Mouse (Mus musculus) right cerebral cortex, postnatal 36 days (tissue): ENCODE results near the gene Pigf.
A peak's percentile ranks its signal among the peaks of the same experiment; 100 is the strongest.
"Not testable (repeated sequence)": the region's sequence is repeated elsewhere in the genome, so short reads cannot be mapped to it uniquely, and the experiment has no call there.

Source experiments
- DNase-seq, 2 experiments: peaks; one replicate each; pipeline ENCODE4 v3.0.0; 2022; ENCODE audit warnings: low spot score in 2 of 2, mixed read lengths in 1 of 2

Pigf gene

DNA sequence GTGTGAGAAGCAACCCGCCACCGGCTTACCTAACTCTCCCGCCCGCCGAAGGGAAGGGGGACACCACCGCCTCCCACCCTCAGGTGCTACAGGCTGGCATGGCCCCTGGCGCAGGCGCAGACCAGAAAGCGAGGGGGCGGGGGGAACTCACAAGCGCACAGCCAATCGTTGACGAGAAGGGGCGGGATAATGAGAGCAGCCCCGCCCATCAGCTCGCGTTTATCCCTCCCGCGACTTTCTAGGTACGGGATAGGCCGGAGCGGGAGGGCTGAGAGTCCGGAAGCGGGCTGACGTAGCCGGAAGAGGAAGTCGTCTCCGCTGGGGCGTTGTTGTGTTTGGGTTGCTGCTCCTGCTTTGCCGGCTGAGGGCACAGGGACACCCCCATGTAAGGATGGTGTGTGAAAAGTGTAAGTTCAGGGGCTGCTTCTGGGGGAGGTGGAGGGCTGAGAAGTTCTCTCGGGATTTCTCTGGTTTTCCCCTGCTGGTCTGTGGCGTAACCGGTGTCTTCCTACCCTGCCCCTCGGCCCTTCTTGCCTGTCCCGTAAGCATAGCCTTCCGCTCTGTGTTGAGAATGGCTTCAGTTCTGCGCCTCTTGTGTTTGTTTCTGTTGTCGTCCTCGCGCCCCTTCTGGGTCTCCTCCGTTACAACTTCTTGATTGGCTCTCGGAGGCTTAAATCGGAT lies at the start of gene Pigf, which contains the start of gene Cript:
TSS of gene Pigf (minus strand) at position 138 of the 681 bp plus-strand sequence.
TSS of gene Cript (plus strand) at position 282 of the 681 bp plus-strand sequence.
- peak; percentile 96 to 98 for DNase-seq

DNA sequence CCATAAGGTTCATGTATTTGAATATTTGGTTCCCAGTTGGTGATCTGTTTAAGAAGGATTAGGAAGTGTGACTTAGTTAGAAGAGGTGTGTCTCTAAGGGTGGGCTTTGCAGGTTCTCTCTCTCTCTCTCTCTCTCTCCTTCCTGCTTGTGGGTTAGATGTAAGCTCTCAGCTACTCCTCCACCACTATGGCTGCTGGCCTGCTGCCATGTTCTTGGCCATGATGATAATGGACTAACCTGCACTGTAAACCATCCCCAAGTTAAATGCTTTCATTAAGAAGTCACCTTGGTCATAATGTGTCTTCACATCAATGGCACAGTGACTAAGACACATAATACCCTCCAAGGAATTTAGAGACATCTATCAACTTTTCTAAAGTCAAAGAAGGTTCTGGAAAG lies 48.3 kb upstream of the Pigf start:
- DNase-seq = no peak

DNA sequence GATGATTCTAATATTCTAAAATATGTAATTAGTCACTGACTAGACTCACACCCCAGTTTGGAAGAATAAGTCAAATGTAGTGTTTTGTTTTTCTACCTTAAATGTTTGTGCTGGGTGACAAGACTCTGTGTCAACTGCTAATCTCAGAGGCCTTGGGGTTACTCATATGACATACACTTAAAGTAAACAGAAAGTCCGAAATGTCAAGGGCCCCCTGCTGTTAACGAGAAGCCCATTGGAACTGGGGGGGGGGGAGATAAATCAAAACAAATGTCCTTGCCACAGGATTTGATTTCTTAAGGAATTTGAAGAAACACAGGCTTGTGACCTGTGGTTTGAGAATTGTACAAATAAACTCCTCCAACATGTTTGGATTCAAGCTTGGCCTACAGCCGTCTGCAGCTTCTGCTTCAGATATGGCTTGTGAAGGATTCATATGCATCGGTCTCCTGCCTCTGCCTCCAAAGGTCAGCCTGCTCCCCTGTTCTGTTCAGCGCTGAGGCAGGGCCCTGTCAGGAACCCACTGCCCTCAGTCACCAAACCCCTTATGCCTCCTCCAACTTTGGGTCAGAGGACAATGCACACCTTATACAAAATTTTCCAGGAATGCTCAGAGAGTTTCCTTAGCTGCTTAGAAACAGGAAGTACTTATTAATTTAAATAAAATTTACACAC lies 47.7 kb upstream of the Pigf start:
- DNase-seq = no peak

DNA sequence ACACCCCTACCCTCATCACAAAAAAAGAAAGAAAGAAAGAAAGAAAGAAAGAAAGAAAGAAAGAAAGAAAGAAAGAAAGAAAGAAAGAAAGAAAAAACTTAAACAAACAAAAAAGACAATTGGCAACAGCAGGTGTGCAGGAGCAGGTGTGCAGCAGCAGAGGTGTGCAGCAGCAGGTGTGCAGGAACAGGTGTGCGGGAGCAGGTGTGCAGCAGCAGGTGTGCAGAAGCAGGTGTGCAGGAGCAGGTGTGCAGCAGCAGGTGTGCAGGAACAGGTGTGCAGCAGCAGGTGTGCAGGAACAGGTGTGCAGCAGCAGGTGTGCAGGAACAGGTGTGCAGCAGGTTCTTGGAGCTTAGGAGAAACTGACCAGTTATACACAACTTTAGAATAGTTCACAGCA lies 47.0 kb upstream of the Pigf start:
- not testable (repeated sequence) for DNase-seq

DNA sequence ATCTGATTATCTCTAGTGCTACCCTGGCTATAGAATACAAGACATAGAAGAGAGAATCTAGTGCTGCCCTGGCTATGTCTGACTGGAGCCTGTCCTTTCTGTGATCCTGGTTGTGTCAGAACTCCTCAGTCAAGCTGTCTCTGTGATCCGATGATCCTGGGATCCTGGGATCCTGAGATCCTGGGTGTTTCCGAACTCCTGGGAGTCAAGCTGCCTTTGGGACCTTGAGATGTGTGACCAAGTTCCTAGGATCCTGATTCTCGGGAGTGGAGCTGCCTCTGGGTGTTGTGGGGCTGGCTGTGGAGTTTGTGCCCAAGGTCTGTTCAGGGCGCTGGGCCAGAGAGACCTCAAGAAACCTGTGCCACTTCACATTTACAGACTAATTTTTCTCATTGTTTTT lies 43.8 kb upstream of the Pigf start:
- no peak for DNase-seq

DNA sequence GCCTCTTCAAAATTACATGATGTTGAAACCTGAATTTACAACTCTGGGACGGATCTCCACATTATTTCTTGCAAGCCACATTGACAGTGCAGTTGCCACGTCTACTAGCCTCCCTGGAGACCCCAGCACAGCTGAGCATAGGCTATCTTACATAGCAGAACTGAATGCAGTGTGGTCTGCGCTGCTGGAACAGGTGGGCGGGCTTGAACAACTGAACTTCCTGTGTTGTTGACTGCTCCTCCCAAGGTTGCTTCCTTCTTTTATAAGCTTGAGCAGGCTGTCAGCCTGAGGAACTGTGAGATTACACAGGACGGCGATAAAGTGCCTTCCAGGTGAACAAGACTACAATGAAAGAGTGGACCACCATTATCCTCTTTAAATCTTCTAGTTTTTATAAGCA lies 38.8 kb upstream of the Pigf start:
- no peak for DNase-seq

DNA sequence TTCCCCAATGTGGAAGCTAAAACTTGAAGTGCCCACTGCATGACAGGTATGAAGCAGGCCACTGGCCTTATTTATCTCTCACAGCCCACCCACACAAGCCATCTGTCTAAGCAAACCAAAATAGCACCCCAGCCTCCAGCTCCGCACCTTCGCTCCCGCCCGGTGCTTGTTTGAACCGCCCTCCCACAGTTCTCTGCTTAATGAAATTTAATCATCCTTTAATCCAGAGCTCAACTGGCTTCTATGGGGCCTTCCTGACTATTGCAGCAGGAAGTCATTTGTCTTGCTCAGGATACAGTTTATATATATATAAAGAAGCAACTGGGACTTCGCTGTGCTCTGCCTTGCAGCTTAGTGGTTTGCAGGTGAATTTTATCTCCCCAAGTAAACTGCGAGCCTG lies 38.3 kb upstream of the Pigf start:
- no peak for DNase-seq

DNA sequence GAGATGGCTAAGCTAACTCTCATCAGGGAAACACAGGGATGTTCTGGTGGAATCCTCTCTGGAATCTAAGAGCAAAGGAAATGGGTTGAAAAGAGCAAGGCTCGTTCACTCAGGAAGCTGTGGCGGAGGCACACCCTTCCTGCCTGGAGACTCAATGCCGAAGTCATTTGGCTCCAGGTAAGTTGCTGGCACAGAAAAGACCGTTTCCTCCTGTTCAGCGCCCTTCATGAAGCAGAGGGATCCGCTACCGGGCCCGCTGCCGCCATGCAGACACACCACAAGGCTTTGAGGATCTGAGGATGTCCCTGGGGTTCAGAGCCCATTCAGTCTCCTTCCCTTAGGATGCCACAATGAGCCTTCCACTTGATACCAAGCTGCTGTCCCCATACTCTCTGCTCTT lies 37.4 kb upstream of the Pigf start:
- no peak for DNase-seq

DNA sequence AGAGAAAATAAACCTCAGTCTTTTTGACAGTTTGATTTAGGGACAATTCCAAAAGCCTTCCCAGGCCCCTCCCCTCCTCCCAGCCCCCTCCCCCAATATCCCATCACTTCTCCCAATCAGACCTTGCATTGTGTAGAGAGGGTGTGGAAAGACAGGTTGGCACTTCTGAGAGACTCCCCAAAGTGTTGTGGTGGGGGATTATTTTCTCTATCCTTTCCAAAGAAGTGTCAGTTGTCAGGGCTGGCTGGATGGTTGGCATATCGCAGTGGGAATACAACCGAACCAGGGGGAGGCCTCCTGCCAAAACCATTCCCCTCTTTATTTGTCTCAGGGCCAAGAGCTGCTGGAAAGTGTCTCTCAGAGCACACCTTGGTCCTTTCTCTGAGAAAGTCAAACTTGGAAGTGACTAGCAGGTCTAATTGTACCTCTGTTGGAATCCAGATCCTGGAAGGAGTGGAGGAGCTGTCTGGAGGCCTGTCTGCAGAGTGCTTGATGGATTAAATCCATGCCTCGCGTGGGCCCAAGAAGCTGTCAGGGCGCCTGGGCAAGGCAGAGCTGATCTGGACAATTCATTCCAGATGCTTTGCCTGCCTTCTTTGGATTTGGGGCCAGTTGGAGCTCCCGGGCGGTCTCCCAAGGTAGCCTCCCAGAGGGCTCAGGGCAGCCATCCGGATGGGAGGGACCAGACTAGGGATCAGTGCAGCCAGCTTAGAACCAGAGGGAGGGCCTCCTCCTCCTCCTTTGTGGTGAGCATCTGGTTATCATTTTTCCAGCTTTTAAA lies 32.5 kb upstream of the Pigf start:
- DNase-seq = no peak

DNA sequence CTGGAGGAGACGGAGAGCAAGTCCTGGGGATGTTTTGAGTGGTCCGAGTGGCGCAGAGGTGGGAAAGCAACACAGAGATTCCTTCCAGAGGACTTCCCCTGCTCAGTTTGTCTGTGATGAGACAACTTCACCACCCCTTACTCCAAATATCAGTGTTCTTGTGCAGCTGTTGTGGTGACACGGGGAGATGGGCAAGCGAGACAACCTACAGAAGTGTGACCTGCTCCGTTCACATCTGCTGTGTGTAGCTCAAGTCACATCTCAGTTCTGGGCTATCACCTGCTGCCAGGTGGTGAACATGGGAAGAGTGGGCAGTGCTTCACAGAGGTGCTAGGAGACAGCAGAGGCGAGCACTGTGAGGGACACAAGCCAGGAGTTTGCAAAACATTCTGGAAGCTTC lies 31.6 kb upstream of the Pigf start:
- no peak for DNase-seq

DNA sequence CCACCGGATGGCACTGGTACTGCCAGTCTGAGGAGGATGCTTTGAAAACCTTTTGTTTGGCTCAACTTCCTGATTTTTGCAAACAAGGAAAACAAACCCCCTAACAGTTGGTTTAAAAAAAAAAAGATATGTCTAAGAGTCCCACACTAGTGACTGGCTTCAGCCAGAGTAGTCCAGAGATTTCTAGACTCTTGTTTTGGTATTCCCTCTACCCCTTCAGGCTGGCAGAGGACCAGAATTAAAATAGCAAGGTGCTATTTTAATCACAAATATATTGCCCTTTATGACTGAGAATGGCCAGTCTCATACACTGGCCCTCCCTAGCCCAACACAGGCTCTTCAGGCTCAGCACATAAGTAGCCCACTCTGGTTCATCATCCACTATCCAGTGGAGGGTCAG lies 30.5 kb upstream of the Pigf start:
- DNase-seq = no peak

DNA sequence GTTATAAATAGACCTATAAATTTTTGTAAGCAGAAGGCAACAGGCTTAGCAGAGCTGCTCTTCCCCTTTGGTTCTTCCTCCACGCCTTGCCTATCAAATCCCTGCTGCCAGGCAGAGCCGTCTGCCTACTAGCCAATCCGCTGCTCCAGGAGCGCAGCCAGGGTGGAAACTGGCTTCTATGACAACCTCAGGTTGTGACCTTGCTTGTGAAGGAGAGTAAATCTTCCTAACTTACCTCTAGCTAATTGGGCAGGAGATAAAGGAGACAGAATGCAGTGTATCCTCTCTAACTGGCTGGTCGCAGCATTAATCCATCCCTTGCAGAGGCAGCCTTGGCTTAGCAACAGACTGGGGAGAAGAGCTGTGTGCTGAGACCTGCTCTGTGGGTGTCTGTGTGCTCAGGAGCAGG lies 29.8 kb upstream of the Pigf start:
- peak; percentile 22 to 41 for DNase-seq

DNA sequence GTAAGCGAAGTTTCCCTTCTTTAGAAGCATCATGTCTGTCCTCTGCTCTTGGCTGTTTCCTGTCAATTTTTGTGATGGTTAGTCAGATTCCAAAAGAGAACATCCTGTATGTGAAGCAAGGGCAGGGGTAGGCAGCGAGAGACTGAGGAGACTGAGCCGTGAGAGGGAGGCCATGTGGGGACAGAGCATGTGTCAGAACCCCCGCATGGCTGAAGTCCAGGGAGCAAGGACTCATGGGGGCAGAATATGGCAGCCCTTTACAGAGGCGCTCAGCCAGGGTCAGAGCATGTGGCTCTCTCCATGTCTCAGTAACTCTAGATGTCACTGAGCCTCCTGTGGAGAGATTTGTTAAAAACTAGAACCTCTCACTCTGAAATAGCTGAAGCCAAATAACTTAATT lies 28.7 kb upstream of the Pigf start:
- no peak for DNase-seq

DNA sequence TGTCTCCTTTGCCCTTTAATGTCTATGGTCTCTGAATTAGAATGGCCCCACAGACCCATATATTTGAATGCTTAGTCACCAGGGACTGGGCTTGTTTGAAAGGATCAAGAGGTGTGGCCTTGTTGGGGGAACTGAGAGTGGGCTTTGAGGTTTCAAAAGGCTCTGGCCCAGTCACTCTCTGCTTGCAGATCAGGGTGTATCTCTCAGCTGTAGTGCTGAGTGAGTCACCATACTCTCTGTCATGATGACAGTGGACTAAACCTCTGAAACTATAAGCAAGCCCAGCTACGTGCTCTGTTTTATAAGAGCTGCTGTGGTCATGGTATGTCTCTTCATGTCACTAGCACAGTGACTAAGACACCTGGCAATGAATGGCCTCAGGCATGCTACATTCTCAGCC lies 27.2 kb upstream of the Pigf start:
- no peak for DNase-seq

DNA sequence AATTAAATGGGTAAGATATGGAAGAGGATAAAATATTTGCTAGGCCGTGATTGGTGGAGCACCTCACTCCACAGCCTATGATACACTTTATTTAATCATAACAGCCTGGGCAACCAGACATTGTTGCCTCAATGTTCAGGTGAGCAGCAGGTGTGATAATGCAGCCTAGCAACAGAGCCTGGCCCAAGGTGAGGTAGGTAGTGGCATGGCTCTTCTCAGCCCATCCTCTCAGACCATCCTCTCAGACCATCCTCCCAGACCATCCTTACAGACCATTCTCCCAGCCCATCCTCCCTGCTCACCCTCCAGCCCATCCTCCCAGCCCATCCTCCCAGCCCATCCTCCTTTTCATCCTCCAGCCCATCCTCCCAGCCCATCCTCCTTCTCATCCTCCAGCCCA lies 26.4 kb upstream of the Pigf start:
- DNase-seq = no peak

DNA sequence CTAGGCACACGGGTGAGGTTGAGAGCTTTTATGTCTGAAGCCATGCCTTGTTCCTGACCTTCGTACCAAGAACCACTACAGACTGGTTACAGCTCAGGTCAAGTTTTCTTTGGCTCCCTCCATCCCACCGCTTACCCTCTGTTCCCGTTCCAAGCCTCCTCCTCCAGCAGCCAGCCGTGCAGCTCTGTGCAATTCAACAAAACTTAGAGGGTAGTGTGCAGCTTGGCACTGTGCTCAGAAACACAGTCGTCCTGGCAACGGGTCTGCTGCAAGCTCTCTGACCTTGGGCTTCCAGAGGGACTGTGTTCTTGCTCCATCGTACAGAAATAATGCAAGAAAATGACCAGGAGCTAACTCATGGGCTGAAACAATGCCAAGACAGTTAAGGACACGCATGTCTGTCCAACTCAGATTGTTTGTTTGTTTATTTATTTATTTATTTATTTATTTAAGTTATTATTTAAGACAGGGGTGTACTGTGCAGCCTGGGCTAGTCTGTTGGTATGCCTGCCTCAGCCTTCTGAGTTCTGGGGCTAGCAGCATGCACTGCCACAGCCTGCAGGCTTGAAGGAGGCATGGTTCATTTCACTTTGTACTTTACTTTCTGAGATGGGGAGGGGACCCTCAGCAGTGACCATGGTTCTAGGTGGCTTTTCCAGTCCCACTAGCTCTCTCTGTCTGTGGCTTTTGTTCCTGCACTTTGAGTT lies 25.4 kb upstream of the Pigf start:
- DNase-seq = peak in 1 of 2 experiments; percentile 31

DNA sequence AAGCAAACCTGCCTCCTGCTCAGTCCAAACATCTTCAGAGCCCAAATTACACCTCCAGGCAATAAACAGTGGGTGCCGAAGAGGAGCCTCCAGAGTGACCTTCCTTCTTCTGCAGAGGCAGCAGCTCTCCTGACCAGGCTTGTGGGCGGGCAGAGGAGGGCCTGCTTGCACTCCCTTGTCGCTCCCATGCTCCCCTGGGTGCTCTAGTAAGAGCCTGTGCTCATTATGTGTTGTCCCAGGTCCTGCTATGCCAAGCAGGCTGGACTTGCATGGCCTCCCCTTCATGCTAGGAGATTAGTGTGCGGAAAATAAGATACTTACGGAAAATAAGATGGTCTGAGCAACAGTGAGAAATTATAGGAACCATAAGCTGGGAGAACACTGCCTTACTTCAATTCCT lies 24.5 kb upstream of the Pigf start:
- no peak for DNase-seq

DNA sequence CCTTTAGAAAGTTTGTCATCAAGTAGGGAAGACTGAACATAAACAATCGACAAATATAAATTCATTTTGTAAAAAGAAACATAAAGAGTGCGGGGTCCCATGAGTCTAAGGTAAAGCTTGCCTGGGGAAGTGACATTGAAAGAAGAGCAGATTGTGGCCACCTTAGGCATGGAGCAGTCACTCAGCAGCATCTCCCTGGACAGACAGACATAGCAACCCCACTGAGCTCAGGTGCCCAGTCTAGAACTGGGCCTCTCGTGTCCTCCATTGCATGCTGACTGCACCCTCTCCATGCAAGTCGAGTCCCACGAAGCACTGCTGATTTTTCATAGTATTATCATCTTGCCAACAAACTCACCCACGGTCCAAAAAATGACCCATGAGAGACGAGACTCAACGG lies 19.6 kb upstream of the Pigf start:
- no peak for DNase-seq

DNA sequence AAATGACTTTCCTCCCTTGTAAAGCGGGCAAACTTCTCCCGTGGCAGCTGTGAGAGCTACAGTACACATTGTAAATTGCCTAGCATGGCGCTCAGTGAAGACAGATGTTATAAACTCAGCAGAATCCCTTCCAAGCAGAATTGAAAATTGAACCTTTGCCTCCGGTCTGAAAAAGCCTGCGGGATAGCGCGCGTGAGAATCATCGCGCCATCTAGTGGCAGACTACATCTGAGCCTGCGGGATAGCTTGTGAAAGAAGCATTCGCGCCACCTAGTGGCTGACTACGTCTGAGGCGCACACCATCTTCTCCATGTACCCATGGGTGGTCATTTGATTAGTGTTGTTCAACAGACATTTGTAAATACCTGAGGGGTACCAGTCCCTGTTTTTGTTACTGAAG lies 19.2 kb upstream of the Pigf start:
- peak; percentile 80 to 82 for DNase-seq

DNA sequence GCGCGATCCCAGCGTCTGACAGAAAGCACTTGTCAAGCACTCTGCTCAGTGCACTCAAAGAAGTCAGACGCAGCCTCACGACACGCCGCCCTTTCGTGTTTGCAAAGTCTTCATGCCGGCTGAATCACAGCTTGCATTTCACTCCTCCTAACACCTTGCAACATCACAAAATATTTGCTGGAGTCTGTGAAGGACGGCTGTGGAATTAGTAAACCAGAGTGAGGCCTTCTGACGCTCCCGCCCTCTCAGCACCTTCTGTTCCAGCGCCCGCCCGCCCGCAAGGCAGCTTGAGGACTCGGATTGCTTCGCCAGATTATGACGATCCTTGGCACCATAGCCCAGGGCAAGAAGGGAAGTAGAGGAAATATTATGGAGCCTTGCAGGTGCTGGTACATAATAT lies 16.5 kb upstream of the Pigf start:
- DNase-seq = peak; percentile 59 to 62

DNA sequence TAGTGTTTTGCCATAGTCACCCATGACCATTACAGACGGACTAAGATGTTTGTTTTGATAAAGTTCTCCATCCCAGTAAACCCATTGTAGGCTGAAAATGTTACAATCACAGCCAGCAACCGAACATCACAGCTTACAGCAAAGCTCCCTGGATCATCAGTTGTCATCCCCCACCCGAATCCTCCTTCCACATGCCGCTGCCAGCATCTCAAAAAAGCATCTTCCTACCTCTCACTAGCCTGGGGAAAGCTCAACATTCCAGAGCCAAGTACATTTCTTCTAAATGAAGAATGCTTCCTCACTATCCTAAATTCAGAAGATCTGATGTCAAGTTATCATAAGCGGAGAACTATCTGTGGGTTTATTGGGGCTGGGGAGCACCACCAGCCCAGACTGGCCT lies 13.3 kb upstream of the Pigf start:
- peak; percentile 26 to 33 for DNase-seq
